Mouse (Mus musculus): Measurements from ENCODE around the gene Etl4.

DNA sequence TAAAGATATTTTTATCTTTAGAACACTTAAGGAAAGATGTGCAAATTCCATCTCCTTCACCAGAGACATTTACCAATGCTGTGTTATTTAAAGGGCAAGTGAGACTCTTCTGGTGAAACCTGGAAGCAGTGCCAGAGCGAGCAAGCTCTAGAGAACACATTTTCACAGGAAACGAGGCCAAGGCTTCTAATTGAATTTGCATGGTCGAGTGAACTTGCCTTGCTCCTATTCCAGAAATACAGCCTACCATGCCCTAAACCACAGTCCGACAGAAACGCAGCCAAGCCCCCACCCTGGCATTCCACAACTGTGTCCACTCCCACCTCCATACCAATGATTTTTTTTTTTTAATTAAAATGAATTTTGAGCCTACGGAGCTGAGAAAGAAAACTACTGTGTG lies 510.4 kb downstream of the Etl4 start:
- no peak for TF ChIP-seq CTCF (IDR thresholded peaks at IDR 0.05; ENCODE audit: low read depth)
- TF ChIP-seq EP300 (IDR thresholded peaks at IDR 0.05; ENCODE audit: low read depth), result no peak

All from liver, embryonic 14.5 days (tissue).